Mouse (Mus musculus): ENCODE results near the gene Sept6.

DNA sequence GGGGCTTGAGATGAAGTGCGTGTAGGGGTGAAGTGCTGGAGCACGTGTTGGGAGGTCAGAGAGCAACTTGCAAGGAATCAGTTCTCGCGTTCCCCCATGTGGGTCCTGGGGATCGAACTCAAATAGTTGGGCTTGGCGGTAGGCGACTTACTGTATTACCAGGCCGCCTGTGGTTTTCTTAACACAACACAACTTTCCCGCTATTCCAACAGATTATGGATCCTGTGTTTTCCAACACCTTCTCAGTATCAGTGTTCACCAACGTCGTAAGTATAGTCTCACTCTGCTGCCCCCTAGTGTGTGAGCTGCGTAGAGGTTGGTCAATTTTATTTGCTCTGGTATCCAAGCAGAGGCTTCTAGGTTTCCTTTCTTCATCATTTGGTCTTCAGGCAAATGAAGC, 80.3 kb downstream of the Sept6 start:
- TF ChIP-seq CTCF (IDR thresholded peaks at IDR 0.05; ENCODE audit: low read depth, low read length) = no peak
- no peak for TF ChIP-seq EP300 (IDR thresholded peaks at IDR 0.05; ENCODE audit: insufficient read depth, low read depth, low read length)
